Mouse (Mus musculus) hindbrain, postnatal 0 days (tissue): Measurements from ENCODE around the gene Tsc22d3. TPM values are rescaled to one million over a fixed set of nuclear protein-coding genes. Genes with fewer than 3 reads are reported as not detected.
"Not testable (repeated sequence)": the region's sequence is repeated elsewhere in the genome, so short reads cannot be mapped to it uniquely, and the experiment has no call there.

Source experiments
- ATAC-seq: fragments of 200-750 bp; cut with Nextera tagmentation; 2 replicates; pipeline ENCODE4 v1.8.0; 2017; ENCODE audit warnings: mild to moderate bottlenecking, moderate TSS enrichment, moderate library complexity
- DNase-seq: peaks from one replicate; pipeline ENCODE4 v3.0.0-alpha.2; 2015; ENCODE audit warnings: low spot score
- H3K27ac ChIP-seq: fragments of 300-500 bp; sonication (generic); 2 replicates; pipeline ENCODE4 v1.5.1; 2014; ENCODE audit warnings: mild to moderate bottlenecking
- H3K27me3 ChIP-seq: fragments of 300-500 bp; sonication (generic); 2 replicates; pipeline ENCODE4 v1.6.1; 2014; ENCODE audit warnings: low read length, mixed read lengths; ENCODE audit not compliant: insufficient read depth
- H3K36me3 ChIP-seq: fragments of 300-500 bp; sonication (generic); 2 replicates; pipeline ENCODE4 v1.6.1; 2014; ENCODE audit warnings: low read length, mixed read lengths; ENCODE audit not compliant: insufficient read depth
- H3K4me1 ChIP-seq: fragments of 300-500 bp; sonication (generic); 2 replicates; pipeline ENCODE4 v1.6.1; 2014; ENCODE audit warnings: antibody characterized with exemption, low read length, mixed read lengths; ENCODE audit not compliant: insufficient read depth
- H3K4me2 ChIP-seq: fragments of 300-500 bp; sonication (generic); 2 replicates; pipeline ENCODE4 v1.6.1; 2014; ENCODE audit warnings: low read depth, mild to moderate bottlenecking, low read length, moderate library complexity, mixed read lengths
- H3K4me3 ChIP-seq: fragments of 300-500 bp; sonication (generic); 2 replicates; pipeline ENCODE4 v1.5.1; 2014; ENCODE audit warnings: low read length
- H3K9ac ChIP-seq: fragments of 300-500 bp; sonication (generic); replicated peaks from 2 replicates; pipeline ENCODE4 v1.6.1; 2014; ENCODE audit warnings: mild to moderate bottlenecking, low read length, moderate library complexity, mixed read lengths
- H3K9me3 ChIP-seq: fragments of 300-500 bp; sonication (generic); 2 replicates; pipeline ENCODE4 v1.6.1; 2016; ENCODE audit warnings: low read length, mixed read lengths
- CTCF ChIP-seq: IDR thresholded peaks from 2 replicates; pipeline ENCODE4 v1.5.1; 2016; ENCODE audit warnings: antibody characterized with exemption, control low read depth, low read depth
- WGBS: fragments of 180-500 bp; shearing (Covaris S2); extraction: QIAGEN DNeasy Blood & Tissue Kit; methylation state at CpG from one replicate; pipeline ENCODE4 v1.1.7; 2014; 5-methylcytosine and 5-hydroxymethylcytosine counted together
- polyA plus RNA-seq: library from polyadenylated mRNA; unstranded; fragments of >200 nt; fragmentation: Nextera tagmentation; extraction: Ambion mirVana; gene quantifications from 2 replicates; pipeline ENCODE4 v1.2.1, GENCODE M21; 2015
- total RNA-seq: library from RNA; depleted of rRNA; stranded (reverse); fragments of >200 nt; gene quantifications from 2 replicates; pipeline ENCODE4 v1.2.3, GENCODE M21; 2014

Gene Tsc22d3
- total and polyA plus RNA-seq, 2 experiments from 2014 or later = 102 to 114 TPM

- ATAC-seq = no peak
- Histone ChIP-seq H3K4me1 (no peaks in the 10 kb centered on the region), H3K27ac (no peak overlapping the region), H3K9me3 (no peaks in the 10 kb centered on the region), H3K4me2 (peak overlapping the region; percentile 64), H3K4me3 (no peak overlapping the region), H3K36me3 (no peaks in the 10 kb centered on the region), H3K9ac (no peak overlapping the region), H3K27me3 (no peaks in the 10 kb centered on the region)
- 77% methylated on average over 15 of the region's 15 CpGs for WGBS
- no peak for DNase-seq
- TF ChIP-seq CTCF = no peak
These were observed 59.9 kb downstream of the Tsc22d3 start for GRCm38 (mm10) chrX:140540500-140541114.

DNA sequence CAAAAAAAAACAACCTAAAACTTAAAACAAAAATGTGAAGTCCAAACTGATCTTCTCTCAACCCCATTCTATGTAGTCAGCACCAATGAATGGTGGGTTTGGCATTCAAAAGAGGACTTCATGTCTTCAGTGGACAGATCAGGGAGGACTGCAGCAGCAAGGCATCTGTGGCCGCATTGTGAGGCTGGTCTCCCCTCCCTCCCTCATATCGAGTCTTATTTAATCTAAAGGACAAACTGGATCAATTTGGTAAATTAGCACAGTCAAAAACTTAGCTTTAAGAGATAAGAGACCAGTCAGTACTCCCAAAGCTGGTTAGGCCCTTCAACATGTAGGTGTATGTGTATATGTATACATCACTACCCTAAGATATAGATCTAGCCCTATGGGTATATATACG, 60.6 kb downstream of the Tsc22d3 start:
- not testable (repeated sequence) for H3K27me3 ChIP-seq, H3K9me3 ChIP-seq, H3K36me3 ChIP-seq, H3K9ac ChIP-seq, ATAC-seq, H3K4me3 ChIP-seq, DNase-seq, H3K4me2 ChIP-seq, H3K4me1 ChIP-seq, H3K27ac ChIP-seq
- WGBS = 88% methylated on average over 3 of the region's 3 CpGs

GRCm38 (mm10) chrX:140539111-140539680, 61.3 kb downstream of the Tsc22d3 start:
- Histone ChIP-seq H3K4me3 (no peak overlapping the region), H3K9me3 (no peaks in the 10 kb centered on the region), H3K4me1 (no peaks in the 10 kb centered on the region), H3K27me3 (no peaks in the 10 kb centered on the region), H3K27ac (no peak overlapping the region), H3K4me2 (no peak overlapping the region), H3K9ac (no peak overlapping the region), H3K36me3 (no peaks in the 10 kb centered on the region)
- WGBS = 85% methylated on average over 3 of the region's 3 CpGs
- DNase-seq = no peak
- ATAC-seq = no peak
- no peak for TF ChIP-seq CTCF

DNA sequence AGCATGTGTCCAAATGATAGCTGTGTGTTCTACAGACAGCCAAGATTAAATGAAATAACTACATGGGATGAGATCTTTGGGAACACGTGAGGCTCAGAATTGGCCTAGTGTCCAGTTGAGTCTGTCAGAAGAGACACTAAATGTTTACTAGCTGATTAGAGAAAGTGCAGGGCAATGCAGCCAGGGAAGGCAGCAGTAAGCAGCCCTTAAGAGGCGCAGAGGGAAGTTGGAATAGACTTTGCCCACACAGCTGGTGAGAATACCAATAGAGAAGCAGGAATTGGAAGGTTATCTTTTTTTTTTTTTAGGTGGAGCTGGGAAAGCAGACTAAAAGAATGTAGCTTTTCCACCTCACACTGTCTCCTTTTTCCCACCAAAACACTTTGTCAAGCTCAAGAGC, 61.8 kb downstream of the Tsc22d3 start:
- Histone ChIP-seq H3K4me3 (no peak overlapping the region), H3K27ac (no peak overlapping the region), H3K9me3 (no peaks in the 10 kb centered on the region), H3K4me1 (no peaks in the 10 kb centered on the region), H3K27me3 (no peaks in the 10 kb centered on the region), H3K9ac (no peak overlapping the region), H3K4me2 (no peak overlapping the region), H3K36me3 (no peaks in the 10 kb centered on the region)
- no peak for ATAC-seq
- DNase-seq = no peak
- WGBS = 75% methylated on average over 2 of the region's 2 CpGs
- no peak for TF ChIP-seq CTCF

- no peak overlapping the region for H3K9ac ChIP-seq
- no peaks in the 10 kb centered on the region for H3K27me3 ChIP-seq
- no peak overlapping the region for H3K27ac ChIP-seq
- TF ChIP-seq CTCF = no peak
- no peak overlapping the region for H3K4me3 ChIP-seq
- no peak for ATAC-seq
- H3K4me1 ChIP-seq = no peaks in the 10 kb centered on the region
- no peaks in the 10 kb centered on the region for H3K36me3 ChIP-seq
- DNase-seq = no peak
- H3K9me3 ChIP-seq = no peaks in the 10 kb centered on the region
- 55% methylated on average over 6 of the region's 6 CpGs for WGBS
- no peak overlapping the region for H3K4me2 ChIP-seq
These were observed 62.8 kb downstream of the Tsc22d3 start for GRCm38 (mm10) chrX:140537662-140538061.

GRCm38 (mm10) chrX:140535487-140535886, 65.0 kb downstream of the Tsc22d3 start:
- Histone ChIP-seq H3K36me3 (no peaks in the 10 kb centered on the region), H3K9me3 (no peaks in the 10 kb centered on the region), H3K27me3 (no peaks in the 10 kb centered on the region), H3K4me2 (no peak overlapping the region), H3K27ac (no peak overlapping the region), H3K4me1 (no peaks in the 10 kb centered on the region), H3K4me3 (no peak overlapping the region), H3K9ac (no peak overlapping the region)
- DNase-seq = no peak
- no peak for TF ChIP-seq CTCF
- WGBS = 50% methylated on average over 1 of the region's 1 CpGs
- no peak for ATAC-seq

DNA sequence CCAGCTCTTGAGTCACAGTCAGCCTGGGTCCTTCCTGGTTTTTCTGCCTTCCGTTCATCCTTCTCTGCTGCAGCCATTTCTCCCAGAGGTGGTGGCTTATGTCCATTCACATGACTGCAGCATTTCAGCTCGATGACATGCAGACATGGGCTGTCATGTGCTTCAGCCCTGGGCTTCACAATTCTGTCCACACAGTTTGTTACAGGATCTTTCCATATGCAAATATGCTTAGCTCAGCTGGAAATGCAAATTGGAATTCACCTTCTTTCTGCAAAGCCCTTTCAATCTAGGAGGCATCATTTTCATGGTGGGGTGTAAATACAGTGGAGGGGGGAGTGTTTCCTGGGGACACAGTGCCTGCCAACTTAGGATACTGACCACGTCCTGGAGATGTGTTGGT, 66.2 kb downstream of the Tsc22d3 start:
- H3K36me3 ChIP-seq = no peaks in the 10 kb centered on the region
- no peak overlapping the region for H3K4me2 ChIP-seq
- ATAC-seq (no peak), DNase-seq (no peak)
- no peak overlapping the region for H3K4me3 ChIP-seq
- no peaks in the 10 kb centered on the region for H3K9me3 ChIP-seq
- TF ChIP-seq CTCF = no peak
- no peaks in the 10 kb centered on the region for H3K27me3 ChIP-seq
- WGBS = 67% methylated on average over 3 of the region's 3 CpGs
- no peak overlapping the region for H3K9ac ChIP-seq
- no peak overlapping the region for H3K27ac ChIP-seq
- no peaks in the 10 kb centered on the region for H3K4me1 ChIP-seq
